Mouse (Mus musculus) layer of hippocampus, adult 6 months (tissue): Measurements from ENCODE around the gene Olfr1480. TPM values are rescaled to one million over a fixed set of nuclear protein-coding genes. Genes with fewer than 3 reads are reported as not detected.

Source experiments
- long read RNA-seq, 2 experiments: library from polyadenylated mRNA; unstranded; transcript quantifications; one replicate each; pipeline ENCODE4 v2.0.0; 2019 to 2020
- polyA plus RNA-seq: library from polyadenylated mRNA; unstranded; fragments of <200 nt; fragmentation: Nextera tagmentation; gene quantifications from 2 replicates; pipeline ENCODE4 v1.2.3, GENCODE M21; 2021

Gene Olfr1480
- polyA plus RNA-seq, result not detected in 2 replicates
- long read RNA-seq, experiment 1, result 0 reads
- long read RNA-seq, experiment 2, result 0 reads

DNA sequence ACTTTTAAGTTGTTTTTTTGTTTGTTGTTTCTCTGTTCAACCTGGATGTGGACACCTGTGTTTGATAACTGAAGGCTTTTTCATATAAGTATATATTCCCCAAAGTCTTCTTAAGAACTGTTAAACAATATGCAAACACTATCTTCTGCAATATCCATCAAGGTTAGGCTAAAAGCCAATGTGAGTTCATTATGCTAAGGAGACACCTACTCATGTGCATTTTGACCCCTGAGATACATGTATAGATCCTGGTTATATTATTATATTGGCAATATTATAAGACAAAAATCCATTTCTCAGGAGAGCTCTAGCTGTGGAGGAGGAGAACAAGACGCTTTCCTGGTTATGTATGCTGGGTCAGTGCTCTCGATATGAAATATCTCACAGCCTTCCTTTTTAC lies at the start of gene Olfr1480:
Gene Olfr1480, plus strand, starts transcription at position 301 of the 400 bp plus-strand sequence.

DNA sequence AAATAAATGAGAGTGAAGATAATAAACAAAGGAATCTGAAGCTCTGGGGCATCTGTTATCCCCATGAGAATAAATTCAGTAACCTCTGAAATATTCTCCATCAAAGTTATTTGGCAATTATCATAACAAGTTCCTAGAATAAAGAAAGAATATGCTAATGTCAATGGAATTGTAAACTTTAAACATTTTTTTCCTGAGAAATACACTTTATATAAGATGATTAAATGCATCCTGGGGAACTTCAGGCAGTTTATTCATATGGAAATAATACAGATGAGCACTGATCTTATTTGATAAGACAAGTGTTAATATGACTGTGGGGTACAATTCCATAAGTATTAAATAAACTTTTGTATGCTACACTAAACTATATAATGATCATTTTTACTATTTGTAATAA lies 47.6 kb upstream of the Olfr1480 start, which contains the start of gene Olfr1475:
Gene Olfr1475, minus strand, starts transcription at position 101 of the 400 bp plus-strand sequence.

DNA sequence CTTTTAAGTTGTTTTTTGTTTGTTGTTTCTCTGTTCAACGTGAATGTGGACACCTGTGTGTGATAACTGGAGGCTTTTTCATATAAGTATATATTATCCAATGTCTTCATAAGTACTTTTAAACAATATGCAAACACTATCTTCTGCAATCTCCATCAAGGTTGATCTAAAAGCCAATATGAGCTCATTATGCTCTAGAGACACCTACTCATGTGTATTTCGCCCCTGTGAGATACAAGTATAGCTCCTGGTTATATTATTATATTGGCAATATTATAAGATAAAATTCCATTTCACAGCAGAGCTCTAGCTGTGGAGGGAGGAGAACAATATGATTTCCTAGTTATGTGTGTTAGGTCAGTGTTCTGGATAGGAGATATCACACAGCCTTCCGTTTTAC lies 27.5 kb upstream of the Olfr1480 start, which contains the start of gene Olfr1477:
Gene Olfr1477, plus strand, starts transcription at position 301 of the 400 bp plus-strand sequence.

Other genes starting within 250 kb of the Olfr1480 start
- gene Olfr1465, start 212.4 kb upstream of the Olfr1480 start, polyA plus RNA-seq, result not detected in 2 replicates
- gene Olfr1466, start 189.1 kb upstream of the Olfr1480 start, polyA plus RNA-seq, result not detected in 2 replicates
- gene Olfr1467, start 165.7 kb upstream of the Olfr1480 start, polyA plus RNA-seq, result not detected in 2 replicates
- not detected in 2 replicates for gene Olfr1469, start 120.1 kb upstream of the Olfr1480 start, polyA plus RNA-seq
- not detected in 2 replicates for gene Olfr1471, start 84.5 kb upstream of the Olfr1480 start, polyA plus RNA-seq
- gene Olfr1472, start 71.8 kb upstream of the Olfr1480 start, polyA plus RNA-seq, result not detected in 2 replicates
- gene Olfr1474, start 58.3 kb upstream of the Olfr1480 start, polyA plus RNA-seq, result not detected in 2 replicates
- not detected in 2 replicates for gene Olfr1475, start 47.7 kb upstream of the Olfr1480 start, polyA plus RNA-seq
- not detected in 2 replicates for gene Olfr1477, start 27.4 kb upstream of the Olfr1480 start, polyA plus RNA-seq
- gene Olfr1484, start 55.6 kb downstream of the Olfr1480 start, polyA plus RNA-seq, result not detected in 2 replicates
- gene Olfr1487, start 89.5 kb downstream of the Olfr1480 start, polyA plus RNA-seq, result not detected in 2 replicates
- gene Olfr1489, start 103.7 kb downstream of the Olfr1480 start, polyA plus RNA-seq, result not detected in 2 replicates
- not detected in 2 replicates for gene Olfr1490, start 123.2 kb downstream of the Olfr1480 start, polyA plus RNA-seq
- not detected in 2 replicates for gene Olfr1491, start 169.4 kb downstream of the Olfr1480 start, polyA plus RNA-seq
- not detected in 2 replicates for gene Olfr1493-ps1, start 195.4 kb downstream of the Olfr1480 start, polyA plus RNA-seq
- not detected in 2 replicates for gene Olfr1494, start 211.8 kb downstream of the Olfr1480 start, polyA plus RNA-seq
- not detected in 2 replicates for gene Olfr1495, start 236.7 kb downstream of the Olfr1480 start, polyA plus RNA-seq
- not detected in 2 replicates for gene Olfr1496, start 250.0 kb downstream of the Olfr1480 start, polyA plus RNA-seq